Mouse (Mus musculus): ENCODE data around the gene Syt11.

- TF ChIP-seq TAL1 (IDR thresholded peaks at IDR 0.05; ENCODE audit: low read length), result no peak
- TF ChIP-seq GATA1 (IDR thresholded peaks at IDR 0.05; ENCODE audit: low read length), result no peak
Observed at GRCm38 (mm10) chr3:88713709-88714108, 61.3 kb downstream of the Syt11 start.
